Mouse (Mus musculus) adrenal gland, postnatal 25 days (tissue): Measurements from ENCODE around the gene Ficd. TPM values are rescaled to one million over a fixed set of nuclear protein-coding genes. Genes with fewer than 3 reads are reported as not detected.

Experiments
- DNase-seq: peaks from one replicate; pipeline ENCODE4 v3.0.0; 2021; ENCODE audit warnings: mixed read lengths
- total RNA-seq: library from RNA; stranded (reverse); gene quantifications from 2 replicates; pipeline ENCODE4 v1.2.3, GENCODE M21; 2021

Gene Ficd
- total RNA-seq, 1 experiment from 2014 or later = 16.0 TPM

- no peak for DNase-seq
Observed at GRCm38 (mm10) chr5:113730641-113731121, 4.9 kb upstream of the Ficd start.

- DNase-seq = no peak
Observed at GRCm38 (mm10) chr5:113731174-113731573, 4.4 kb upstream of the Ficd start.

DNA sequence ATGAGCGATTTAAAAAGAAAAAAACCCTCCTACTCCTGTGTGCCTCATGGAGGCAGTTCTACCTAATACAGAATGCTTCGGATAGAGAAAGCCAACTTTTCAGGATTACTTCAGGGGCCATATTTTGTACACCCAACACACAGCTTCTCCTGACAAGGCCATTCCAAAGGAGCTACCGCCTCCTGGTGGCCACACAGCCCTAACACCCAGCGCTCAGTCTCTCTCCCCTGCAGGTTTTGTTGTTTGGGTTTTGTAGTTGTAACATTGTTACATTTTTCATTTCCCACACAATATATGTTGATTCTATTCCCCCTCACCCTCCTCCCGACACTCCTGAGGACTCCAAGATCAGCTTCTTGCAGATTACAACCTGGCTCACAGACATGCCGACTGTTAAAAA, 3.4 kb upstream of the Ficd start:
- DNase-seq = peak; percentile 66

GRCm38 (mm10) chr5:113734376-113734775, 1.2 kb upstream of the Ficd start:
- DNase-seq = no peak

- DNase-seq = no peak
Observed at GRCm38 (mm10) chr5:113735023-113735344, 619 bp upstream of the Ficd start.

GRCm38 (mm10) chr5:113736113-113736502, 505 bp downstream of the Ficd start:
- DNase-seq = no peak

DNA sequence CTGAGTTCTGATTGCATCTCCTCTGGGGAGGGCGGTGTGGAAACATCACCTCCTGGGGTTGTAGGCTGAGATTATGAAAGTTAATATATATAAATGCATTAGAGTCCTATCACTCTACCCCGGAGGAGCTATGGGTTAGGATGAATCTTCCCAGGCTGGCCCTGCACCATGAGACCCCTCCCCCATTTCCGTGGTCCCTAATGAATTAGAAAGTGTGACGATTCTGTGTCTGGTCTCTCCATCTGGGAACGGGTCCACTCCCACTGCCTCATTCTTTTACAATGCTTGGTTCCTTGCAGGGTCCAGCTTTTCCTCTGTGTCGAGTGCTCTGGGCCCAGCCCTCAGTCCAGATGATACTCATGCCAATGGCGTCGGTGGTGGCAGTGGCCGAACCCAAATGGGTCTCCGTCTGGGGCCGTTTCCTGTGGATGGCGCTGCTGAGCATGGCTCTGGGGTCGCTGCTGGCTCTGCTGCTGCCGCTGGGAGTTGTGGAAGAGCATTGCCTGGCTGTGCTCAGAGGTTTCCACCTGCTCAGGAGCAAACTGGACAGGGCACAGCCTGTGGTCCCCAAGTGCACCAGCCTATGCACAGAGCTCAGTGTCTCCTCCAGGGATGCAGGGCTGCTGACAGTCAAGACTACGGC, 1.0 kb downstream of the Ficd start:
- DNase-seq = no peak

GRCm38 (mm10) chr5:113737607-113738237, 2.1 kb downstream of the Ficd start:
- DNase-seq = no peak

- DNase-seq = no peak
Observed at GRCm38 (mm10) chr5:113747629-113748028, 12.0 kb downstream of the Ficd start.

- DNase-seq = no peak
Observed at GRCm38 (mm10) chr5:113748556-113749331, 13.1 kb downstream of the Ficd start.

GRCm38 (mm10) chr5:113751521-113752157, 16.0 kb downstream of the Ficd start:
- DNase-seq = no peak

DNA sequence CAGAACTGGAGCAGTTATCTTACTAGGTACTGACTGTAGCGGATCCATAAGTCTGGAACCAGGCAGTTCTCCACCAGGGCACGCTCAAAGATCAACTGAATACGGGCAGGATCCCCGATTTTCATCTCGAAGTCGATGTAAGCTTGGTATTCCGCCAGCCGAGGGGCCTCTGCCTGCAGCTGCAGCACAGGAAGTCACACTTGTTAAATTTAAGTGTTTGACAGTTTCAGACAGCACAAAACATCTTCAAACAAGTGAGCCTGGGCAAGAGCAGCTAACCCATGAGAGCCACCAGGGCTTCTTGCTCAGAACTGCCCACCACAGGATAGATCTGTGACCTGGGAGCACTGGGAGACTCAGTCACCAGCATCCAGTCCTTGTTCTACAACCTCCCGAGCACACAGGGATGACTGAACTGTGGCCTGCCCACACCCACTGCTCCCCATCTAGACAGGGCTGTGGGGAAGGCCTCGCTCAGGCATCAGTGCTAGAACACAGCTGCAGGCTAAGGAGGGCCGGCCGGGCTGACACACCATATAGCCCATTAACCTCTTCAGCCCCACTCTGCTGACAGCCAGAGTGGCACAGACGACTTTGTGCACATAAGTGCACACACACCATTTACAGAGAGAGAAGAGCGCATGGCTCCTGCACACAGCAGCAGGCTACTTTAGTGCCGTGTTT, 19.9 kb downstream of the Ficd start:
- no peak for DNase-seq

DNA sequence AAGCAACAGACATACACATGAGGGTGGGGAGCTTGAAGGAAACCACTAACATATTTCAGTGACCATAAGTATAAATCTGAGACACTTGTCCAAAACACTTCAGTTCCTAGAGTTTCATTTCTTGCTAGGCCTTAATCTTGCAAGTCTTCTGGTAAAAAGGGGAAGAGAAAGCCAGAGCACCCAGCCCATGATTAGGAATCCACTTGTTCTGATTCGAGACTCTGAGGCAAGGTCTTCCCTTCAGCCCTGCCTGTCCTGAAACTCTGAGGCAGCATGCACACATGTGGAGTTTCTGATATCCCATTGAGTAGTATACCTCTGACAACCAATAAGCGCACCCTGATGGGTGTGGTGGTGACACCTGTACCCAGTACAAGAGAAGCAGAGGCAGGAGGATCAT, 26.0 kb downstream of the Ficd start:
- no peak for DNase-seq

DNA sequence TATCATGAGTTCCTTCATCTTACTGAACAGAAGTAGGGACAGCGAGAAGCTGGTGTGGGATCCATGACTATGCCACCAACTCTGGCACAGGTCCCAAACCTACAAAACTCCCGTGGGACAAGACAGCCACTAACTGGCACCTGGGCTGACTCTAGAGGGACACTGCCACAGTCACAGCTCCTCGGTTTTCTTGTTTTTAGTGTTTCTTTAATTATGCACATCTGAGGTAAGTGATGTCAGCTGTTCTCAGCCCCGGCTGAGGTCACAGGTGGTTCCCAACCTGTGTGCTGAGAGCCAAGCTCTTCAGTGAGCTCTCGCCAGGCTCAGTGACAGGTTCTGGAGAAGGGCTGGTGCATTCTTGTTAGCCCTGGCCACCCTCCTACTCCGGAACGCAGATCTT, 28.8 kb downstream of the Ficd start:
- no peak for DNase-seq

GRCm38 (mm10) chr5:113765641-113766526, 30.3 kb downstream of the Ficd start:
- DNase-seq = peak; percentile 23

DNA sequence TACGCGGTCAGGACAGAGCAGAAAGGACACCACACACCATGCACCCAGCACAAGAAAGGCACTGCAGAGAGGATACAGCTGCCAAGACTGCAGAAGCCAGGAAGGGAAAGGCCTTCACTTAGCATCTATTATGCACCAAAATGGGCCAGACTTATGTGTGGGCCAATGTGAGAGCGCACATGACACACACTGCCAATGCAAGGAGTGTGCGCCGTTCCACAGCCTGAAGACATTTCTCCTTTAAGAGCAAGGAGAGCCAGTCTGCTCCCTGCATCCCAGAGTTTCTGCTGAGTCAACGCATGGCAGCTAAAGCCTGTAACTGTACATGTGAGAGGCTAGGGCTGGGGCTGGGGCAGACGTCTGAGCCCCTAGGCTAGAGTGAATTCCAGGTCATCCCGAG, 33.2 kb downstream of the Ficd start:
- no peak for DNase-seq

- DNase-seq = peak; percentile 79
Observed at GRCm38 (mm10) chr5:113771213-113772162, 35.9 kb downstream of the Ficd start.

DNA sequence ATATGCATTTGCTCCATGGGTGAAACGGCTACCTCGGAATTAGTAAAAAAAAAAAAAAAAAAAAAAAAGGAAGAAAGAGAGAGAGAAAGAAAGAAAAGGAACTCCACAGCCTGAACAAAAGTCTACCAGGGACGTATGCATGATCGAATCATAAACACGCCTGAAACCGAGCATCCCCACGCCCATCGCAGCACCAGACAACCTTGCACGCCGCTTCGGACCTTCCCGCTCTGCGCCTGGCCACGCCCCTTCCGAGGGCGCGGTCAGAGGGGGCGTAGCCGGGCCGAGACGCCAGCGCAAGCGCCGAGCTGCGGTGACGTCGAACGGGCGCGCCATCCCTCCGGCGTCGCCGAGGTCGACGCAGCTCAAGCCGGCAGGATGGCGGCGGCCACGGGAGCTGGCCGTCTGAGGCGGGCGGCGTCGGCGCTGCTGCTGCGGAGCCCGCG, 36.9 kb downstream of the Ficd start, which contains the start of the genes Sart3 and Iscu:
TSS of gene Sart3 (minus strand) at position 61 of the 446 bp plus-strand sequence.
TSS of gene Iscu (plus strand) at position 299 of the 446 bp plus-strand sequence.
- DNase-seq = peak; percentile 96

DNA sequence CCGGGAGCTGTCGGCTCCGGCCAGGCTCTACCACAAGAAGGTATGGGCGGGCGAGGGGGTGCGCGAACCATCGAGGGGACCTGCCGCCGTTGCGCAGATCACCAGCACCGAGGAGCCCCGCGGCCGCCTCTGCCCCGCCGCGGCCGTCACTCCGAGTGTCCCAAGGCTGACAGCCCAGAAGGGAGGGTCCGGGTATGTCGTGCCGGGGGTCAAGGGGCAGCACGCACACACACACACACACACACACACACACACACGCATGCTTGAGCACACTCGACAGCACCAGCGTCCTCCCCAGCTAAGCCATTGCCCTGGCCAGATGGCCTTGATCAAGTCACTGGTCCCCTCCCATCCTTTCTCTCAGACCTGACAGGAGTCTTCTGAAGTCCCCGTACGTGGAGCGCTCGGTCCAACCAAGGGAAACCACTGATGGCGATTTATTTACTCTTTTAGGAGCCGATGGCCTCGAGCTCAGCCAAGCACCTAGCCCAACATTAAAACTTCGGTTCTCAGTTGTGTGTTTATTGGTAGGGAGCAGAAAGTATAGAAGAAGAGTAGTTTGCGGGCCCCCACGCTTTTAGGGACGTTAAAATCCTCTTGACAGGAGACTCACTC, 37.4 kb downstream of the Ficd start:
- DNase-seq = no peak
